Comparison of ENCODE assay signal across 20 mouse cellular contexts in genomic region chr4:152586175-152586574, GRCm38 (mm10).
DNase-seq lines count a peak whose midpoint lies in the region; ATAC-seq lines count a peak whose summit lies in the region.
"Had no signal": no experiment of that assay in that cellular context is flagged by ENCODE, and none has a peak within 500 bp of the region (broad histone marks: within the 10 kb centered on the region; RNA-seq: fewer than 3 reads in every experiment).

No protein-coding gene starts in this region.

- H3K4me1 ChIP-seq in liver, embryonic 11.5 days (replicated peaks; ENCODE audit: control insufficient read depth, insufficient read depth, low read length), result no peaks in the 10 kb centered on the region
- H3K4me1 ChIP-seq: embryonic facial prominence, embryonic 13.5 days; liver, embryonic 12.5 days; megakaryocyte, embryonic 14.5 days had no signal

- no peaks in the 10 kb centered on the region for H3K36me3 ChIP-seq in liver, embryonic 11.5 days (ENCODE audit: control insufficient read depth, insufficient read depth, low read length)
- H3K36me3 ChIP-seq: embryonic facial prominence, embryonic 13.5 days; liver, embryonic 12.5 days had no signal

- peak; percentile 39 for DNase-seq in thymus, postnatal 4 days
- DNase-seq in thymus, postnatal 0 days (ENCODE audit: low spot score), result no peak
- peak; percentile 25 to 44 for DNase-seq in kidney, adult 8-10 months
- peak; percentile 26 for DNase-seq in kidney, postnatal 14 days
- DNase-seq in frontal cortex, postnatal 36 days (ENCODE audit: low spot score in 2 of 2), result no peak
- no peak for DNase-seq in liver, embryonic 11.5 days (ENCODE audit: low spot score)
- DNase-seq in layer of hippocampus, postnatal 10 days (ENCODE audit: low spot score in 2 of 2), result no peak
- DNase-seq: adrenal gland, postnatal 14 days; cerebellum, adult 9-11 months; lung, adult 2 months; midbrain, embryonic 14.5 days; right cerebral cortex, postnatal 4 days had no signal

- no peak overlapping the region for H3K4me3 ChIP-seq in liver, embryonic 11.5 days (ENCODE audit: low read depth, low read length)
- H3K4me3 ChIP-seq: embryonic facial prominence, embryonic 13.5 days; liver, embryonic 12.5 days; megakaryocyte, embryonic 14.5 days; myocyte had no signal

- no peak overlapping the region for H3K9ac ChIP-seq in liver, embryonic 11.5 days (ENCODE audit: low read depth, low read length)
- H3K9ac ChIP-seq: embryonic facial prominence, embryonic 13.5 days; liver, embryonic 12.5 days had no signal

- ATAC-seq in liver, embryonic 11.5 days (replicated peaks; ENCODE audit: low FRiP score), result no peak
- ATAC-seq: activated CD4-positive, CD25-positive, alpha-beta regulatory T cell, adult 4 months; forebrain, embryonic 14.5 days; inflammation-experienced regulatory T-cells, adult 6 months; liver, embryonic 12.5 days had no signal

- WGBS in liver, embryonic 11.5 days, result 36% methylated on average over 4 of the region's 4 CpGs

- H3K27ac ChIP-seq in liver, embryonic 11.5 days (ENCODE audit: low read depth, low read length), result no peak overlapping the region
- H3K27ac ChIP-seq: embryonic facial prominence, embryonic 13.5 days; liver, embryonic 12.5 days; stomach, postnatal 0 days had no signal

- H3K4me2 ChIP-seq in liver, embryonic 11.5 days, result no peak overlapping the region
- H3K4me2 ChIP-seq: embryonic facial prominence, embryonic 13.5 days; liver, embryonic 12.5 days had no signal

- H3K9me3 ChIP-seq in liver, embryonic 11.5 days (ENCODE audit: control insufficient read depth, low read length), result no peaks in the 10 kb centered on the region
- H3K9me3 ChIP-seq: embryonic facial prominence, embryonic 13.5 days; liver, embryonic 12.5 days had no signal

- H3K27me3 ChIP-seq in liver, embryonic 11.5 days (replicated peaks; ENCODE audit: control insufficient read depth, insufficient read depth, low read length), result no peaks in the 10 kb centered on the region
- H3K27me3 ChIP-seq: embryonic facial prominence, embryonic 13.5 days; liver, embryonic 12.5 days; megakaryocyte, embryonic 14.5 days had no signal

Comparison
In these comparisons a context has a peak if more than half of its experiments do, and no peak if none do; other contexts are left out.
1. DNase-seq: peak in thymus, postnatal 4 days (single experiment), kidney, adult 8-10 months (2 of 2) and kidney, postnatal 14 days (single experiment); none in thymus, postnatal 0 days (single experiment), frontal cortex, postnatal 36 days (0 of 2), liver, embryonic 11.5 days (single experiment) and layer of hippocampus, postnatal 10 days (0 of 2).